Mouse (Mus musculus) kidney, adult 2 months (tissue): ENCODE data around the gene Lhx8.

Source experiments
- CTCF ChIP-seq: fragments of 200-500 bp; conservative IDR thresholded peaks from 2 replicates; pipeline ENCODE4 v1.5.1; 2011; ENCODE audit warnings: low read depth, mild to moderate bottlenecking, control low read depth, low read length, moderate library complexity, mixed read lengths; ENCODE audit not compliant: insufficient read depth, insufficient read length
- POLR2A ChIP-seq: fragments of 200-500 bp; IDR thresholded peaks from one replicate; pipeline ENCODE4 v1.6.1; 2011; ENCODE audit warnings: low read depth, low read length, control low read depth

DNA sequence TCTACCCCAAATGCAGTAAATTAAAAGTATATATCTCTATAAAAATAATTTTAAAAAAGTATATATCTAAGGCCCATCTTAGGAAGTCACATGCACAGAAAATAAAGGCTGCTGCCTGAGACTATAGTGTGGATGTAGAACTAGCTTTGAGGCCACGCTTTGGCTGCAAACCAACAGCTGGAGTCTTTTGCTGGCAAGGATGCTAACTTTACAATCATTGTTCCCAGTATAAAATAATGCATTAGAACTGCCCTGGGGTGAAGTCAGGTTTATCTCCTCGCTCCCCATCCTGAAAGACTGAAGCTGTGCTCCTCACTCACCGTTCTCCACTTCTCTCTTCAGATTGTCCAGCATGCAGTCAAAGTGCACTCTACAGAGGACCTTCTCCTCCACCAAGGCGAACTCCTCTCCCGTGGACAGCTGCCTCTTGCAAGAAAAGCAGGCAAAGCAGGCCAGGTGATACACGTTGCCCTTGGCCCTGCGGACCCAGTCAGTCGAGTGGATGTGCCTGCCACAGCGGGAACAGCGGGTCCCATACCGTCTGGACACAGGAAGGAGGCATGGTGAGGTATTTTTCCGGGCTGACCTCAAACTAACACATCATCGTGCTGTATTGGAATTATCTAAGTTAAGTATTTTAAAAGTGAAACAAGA, 8.4 kb downstream of the Lhx8 start:
- no peak for TF ChIP-seq CTCF
- TF ChIP-seq POLR2A, result no peak
